Mouse (Mus musculus): ENCODE measurements around the gene Abcg5.

DNA sequence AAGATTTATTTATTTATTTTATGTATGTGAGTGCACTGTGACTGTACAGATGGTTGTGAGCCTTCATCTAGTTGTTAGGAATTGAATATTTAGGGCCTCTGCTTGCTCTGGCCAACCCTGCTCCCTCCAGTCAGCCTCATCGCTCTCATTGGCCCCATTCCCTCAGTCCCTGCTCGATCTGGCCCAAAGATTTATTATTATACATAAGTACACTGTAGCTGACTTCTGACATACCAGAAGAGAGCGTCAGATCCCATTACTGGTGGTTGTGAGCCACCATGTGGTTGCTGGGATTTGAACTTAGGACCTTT lies 25.4 kb downstream of the Abcg5 start:
- TF ChIP-seq EP300 (IDR thresholded peaks at IDR 0.05; ENCODE audit: low read length), result no peak
- no peak for TF ChIP-seq ZNF384 (IDR thresholded peaks at IDR 0.05; ENCODE audit: low read depth, low read length)
- no peak for TF ChIP-seq CHD1 (IDR thresholded peaks at IDR 0.05; ENCODE audit: low read depth, low read length)
- TF ChIP-seq POLR2A (IDR thresholded peaks at IDR 0.05; ENCODE audit: low read depth, low read length), result no peak
- TF ChIP-seq HCFC1 (IDR thresholded peaks at IDR 0.05; ENCODE audit: low read depth, low read length), result no peak
